Mouse (Mus musculus) gastrocnemius, postnatal 36 days (tissue): Measurements from ENCODE around the gene Zfp653. TPM values are rescaled to one million over a fixed set of nuclear protein-coding genes. Genes with fewer than 3 reads are reported as not detected.
"Not testable (repeated sequence)": the region's sequence is repeated elsewhere in the genome, so short reads cannot be mapped to it uniquely, and the experiment has no call there.

ENCODE experiments used
- DNase-seq, 2 experiments: peaks; one replicate each; pipeline ENCODE4 v3.0.0; 2022
- intact Hi-C: fragments of 180-260 bp; cut with DNase I; formaldehyde crosslinking; loops from one replicate; pipeline ENCODE4 v1.15.1; 2025
- total RNA-seq, 2 experiments: library from RNA; stranded (reverse); gene quantifications; 2 replicates each; pipeline ENCODE4 v1.2.3; 2021

Zfp653 gene
- total RNA-seq, 2 experiments from 2014 or later = 2.9 to 3.8 TPM

GRCm38 (mm10) chr9:22075778-22076177, 4.6 kb upstream of the Zfp653 start:
- not testable (repeated sequence) for DNase-seq
- intact Hi-C loops = loop anchor here (10.0 kb wide), 1 partner anchor 1621 kb away; no protein-coding TSS in a partner anchor

- intact Hi-C loops = loop anchor here (10.0 kb wide), 1 partner anchor 1617 kb away; no protein-coding TSS in a partner anchor
- no peak for DNase-seq
Observed at GRCm38 (mm10) chr9:22072276-22072675, 1.1 kb upstream of the Zfp653 start.

- no peak for DNase-seq
- intact Hi-C loops = loop anchor here (10.0 kb wide), 1 partner anchor 1615 kb away; no protein-coding TSS in a partner anchor
Observed at GRCm38 (mm10) chr9:22069881-22070553, 1.2 kb downstream of the Zfp653 start.

- DNase-seq = no peak
- intact Hi-C loops = no loop called here
Observed at GRCm38 (mm10) chr9:22067195-22067594, 4.0 kb downstream of the Zfp653 start.

- peak in 1 of 2 experiments; percentile 41 for DNase-seq
- intact Hi-C loops = loop anchor here (1.0 kb wide), 1 partner anchor 77 kb away; no protein-coding TSS in a partner anchor
Observed at GRCm38 (mm10) chr9:22066433-22066832, 4.7 kb downstream of the Zfp653 start.

- intact Hi-C loops = loop anchor here (1.0 kb wide), 1 partner anchor 78 kb away; no protein-coding TSS in a partner anchor
- no peak for DNase-seq
Observed at GRCm38 (mm10) chr9:22065642-22066041, 5.5 kb downstream of the Zfp653 start.

- no peak for DNase-seq
- intact Hi-C loops = no loop called here
Observed at GRCm38 (mm10) chr9:22064341-22064740, 6.8 kb downstream of the Zfp653 start.

- DNase-seq = no peak
- intact Hi-C loops = no loop called here
Observed at GRCm38 (mm10) chr9:22061339-22061738, 9.8 kb downstream of the Zfp653 start.

GRCm38 (mm10) chr9:22058011-22058424, 13.2 kb downstream of the Zfp653 start:
- intact Hi-C loops = no loop called here
- DNase-seq = no peak

- intact Hi-C loops = no loop called here
- no peak for DNase-seq
Observed at GRCm38 (mm10) chr9:22057031-22057517, 14.1 kb downstream of the Zfp653 start.

GRCm38 (mm10) chr9:22056303-22056910, 14.8 kb downstream of the Zfp653 start:
- no peak for DNase-seq
- intact Hi-C loops = no loop called here

GRCm38 (mm10) chr9:22055713-22056112, 15.5 kb downstream of the Zfp653 start:
- intact Hi-C loops = no loop called here
- no peak for DNase-seq

GRCm38 (mm10) chr9:22054411-22055076, 16.6 kb downstream of the Zfp653 start:
- no peak for DNase-seq
- intact Hi-C loops = no loop called here

- no peak for DNase-seq
- intact Hi-C loops = no loop called here
Observed at GRCm38 (mm10) chr9:22053657-22054056, 17.5 kb downstream of the Zfp653 start.

GRCm38 (mm10) chr9:22051958-22052254, 19.3 kb downstream of the Zfp653 start, which contains the start of gene Elavl3:
Elavl3 (minus strand) TSS chr9:22052023.
- intact Hi-C loops = no loop called here
- DNase-seq = no peak

- intact Hi-C loops = no loop called here
Observed at GRCm38 (mm10) chr9:22051161-22051957, 19.8 kb downstream of the Zfp653 start.

GRCm38 (mm10) chr9:22050351-22050889, 20.8 kb downstream of the Zfp653 start:
- DNase-seq = no peak
- intact Hi-C loops = no loop called here

More at GRCm38 (mm10) chr9:22051161-22051957, 19.8 kb downstream of the Zfp653 start:
- no peak for DNase-seq

GRCm38 (mm10) chr9:22049721-22050270, 21.4 kb downstream of the Zfp653 start:
- intact Hi-C loops = no loop called here
- DNase-seq = no peak

GRCm38 (mm10) chr9:22049315-22049714, 21.9 kb downstream of the Zfp653 start:
- intact Hi-C loops = no loop called here
- no peak for DNase-seq

GRCm38 (mm10) chr9:22047329-22047728, 23.8 kb downstream of the Zfp653 start:
- no peak for DNase-seq
- intact Hi-C loops = no loop called here
